Mouse (Mus musculus): ENCODE data around the gene Rap1gds1. TPM values are rescaled to one million over a fixed set of nuclear protein-coding genes. Genes with fewer than 3 reads are reported as not detected.

Gene Rap1gds1
- polyA plus RNA-seq, 1 experiment from 2014 or later, result 22.5 TPM

GRCm38 (mm10) chr3:139023585-139023984 is 51.4 kb downstream of the Rap1gds1 start:
- Histone ChIP-seq H3K27me3 (ENCODE audit: control insufficient read depth, insufficient read depth, low read length) (no peaks in the 10 kb centered on the region), H3K4me2 (replicated peaks; ENCODE audit: low read depth) (no peak overlapping the region), H3K9ac (ENCODE audit: low read length) (no peak overlapping the region), H3K36me3 (ENCODE audit: control insufficient read depth, insufficient read depth, low read length) (no peaks in the 10 kb centered on the region), H3K9me3 (ENCODE audit: control insufficient read depth, low read length) (no peaks in the 10 kb centered on the region), H3K4me3 (ENCODE audit: low read depth, low read length) (no peak overlapping the region), H3K27ac (replicated peaks) (no peak overlapping the region), H3K4me1 (replicated peaks; ENCODE audit: control insufficient read depth, insufficient read depth) (no peaks in the 10 kb centered on the region)
- WGBS, result 70% methylated on average over 8 of the region's 8 CpGs
- DNase-seq (ENCODE audit: low spot score) (no peak), ATAC-seq (ENCODE audit: low FRiP score, low TSS enrichment) (no peak)
- no peak for TF ChIP-seq EP300 (optimal IDR thresholded peaks at IDR 0.05)
- no peak for TF ChIP-seq CTCF (IDR thresholded peaks at IDR 0.05; ENCODE audit: low read depth)

GRCm38 (mm10) chr3:139012352-139012751 is 62.6 kb downstream of the Rap1gds1 start:
- ATAC-seq (ENCODE audit: low FRiP score, low TSS enrichment) (no peak), DNase-seq (ENCODE audit: low spot score) (no peak)
- no peak overlapping the region for H3K9ac ChIP-seq (ENCODE audit: low read length)
- H3K4me3 ChIP-seq (ENCODE audit: low read depth, low read length), result no peak overlapping the region
- WGBS, result 79% methylated on average over 9 of the region's 9 CpGs
- no peaks in the 10 kb centered on the region for H3K9me3 ChIP-seq (ENCODE audit: control insufficient read depth, low read length)
- H3K27me3 ChIP-seq (ENCODE audit: control insufficient read depth, insufficient read depth, low read length), result no peaks in the 10 kb centered on the region
- H3K4me2 ChIP-seq (replicated peaks; ENCODE audit: low read depth), result no peak overlapping the region
- TF ChIP-seq EP300 (optimal IDR thresholded peaks at IDR 0.05) (no peak), CTCF (IDR thresholded peaks at IDR 0.05; ENCODE audit: low read depth) (no peak)
- no peak overlapping the region for H3K27ac ChIP-seq (replicated peaks)
- no peaks in the 10 kb centered on the region for H3K4me1 ChIP-seq (replicated peaks; ENCODE audit: control insufficient read depth, insufficient read depth)
- H3K36me3 ChIP-seq (ENCODE audit: control insufficient read depth, insufficient read depth, low read length), result no peaks in the 10 kb centered on the region

- no peak overlapping the region for H3K27ac ChIP-seq (replicated peaks)
- no peaks in the 10 kb centered on the region for H3K4me1 ChIP-seq (replicated peaks; ENCODE audit: control insufficient read depth, insufficient read depth)
- TF ChIP-seq CTCF (IDR thresholded peaks at IDR 0.05; ENCODE audit: low read depth) (no peak), EP300 (optimal IDR thresholded peaks at IDR 0.05) (no peak)
- no peaks in the 10 kb centered on the region for H3K9me3 ChIP-seq (ENCODE audit: control insufficient read depth, low read length)
- DNase-seq (ENCODE audit: low spot score), result no peak
- H3K36me3 ChIP-seq (ENCODE audit: control insufficient read depth, insufficient read depth, low read length), result no peaks in the 10 kb centered on the region
- H3K4me3 ChIP-seq (ENCODE audit: low read depth, low read length), result no peak overlapping the region
- no peak overlapping the region for H3K4me2 ChIP-seq (replicated peaks; ENCODE audit: low read depth)
- H3K9ac ChIP-seq (ENCODE audit: low read length), result no peak overlapping the region
- ATAC-seq (ENCODE audit: low FRiP score, low TSS enrichment), result no peak
- no peaks in the 10 kb centered on the region for H3K27me3 ChIP-seq (ENCODE audit: control insufficient read depth, insufficient read depth, low read length)
Observed at GRCm38 (mm10) chr3:139005669-139006068, 69.3 kb downstream of the Rap1gds1 start.

GRCm38 (mm10) chr3:139002774-139003173 is 72.2 kb downstream of the Rap1gds1 start:
- Histone ChIP-seq H3K36me3 (ENCODE audit: control insufficient read depth, insufficient read depth, low read length) (no peaks in the 10 kb centered on the region), H3K4me3 (ENCODE audit: low read depth, low read length) (no peak overlapping the region), H3K4me2 (replicated peaks; ENCODE audit: low read depth) (no peak overlapping the region), H3K27ac (replicated peaks) (no peak overlapping the region), H3K9ac (ENCODE audit: low read length) (no peak overlapping the region), H3K9me3 (ENCODE audit: control insufficient read depth, low read length) (no peaks in the 10 kb centered on the region), H3K4me1 (replicated peaks; ENCODE audit: control insufficient read depth, insufficient read depth) (no peaks in the 10 kb centered on the region), H3K27me3 (ENCODE audit: control insufficient read depth, insufficient read depth, low read length) (no peaks in the 10 kb centered on the region)
- TF ChIP-seq CTCF (IDR thresholded peaks at IDR 0.05; ENCODE audit: low read depth) (no peak), EP300 (optimal IDR thresholded peaks at IDR 0.05) (no peak)
- no peak for DNase-seq (ENCODE audit: low spot score)
- WGBS, result 78% methylated on average over 6 of the region's 6 CpGs
- ATAC-seq (ENCODE audit: low FRiP score, low TSS enrichment), result no peak

- WGBS, result 84% methylated on average over 9 of the region's 9 CpGs
- TF ChIP-seq EP300 (optimal IDR thresholded peaks at IDR 0.05) (no peak), CTCF (IDR thresholded peaks at IDR 0.05; ENCODE audit: low read depth) (no peak)
- no peak overlapping the region for H3K4me2 ChIP-seq (replicated peaks; ENCODE audit: low read depth)
- no peaks in the 10 kb centered on the region for H3K36me3 ChIP-seq (ENCODE audit: control insufficient read depth, insufficient read depth, low read length)
- H3K9me3 ChIP-seq (ENCODE audit: control insufficient read depth, low read length), result no peaks in the 10 kb centered on the region
- DNase-seq (ENCODE audit: low spot score), result no peak
- no peak overlapping the region for H3K27ac ChIP-seq (replicated peaks)
- H3K27me3 ChIP-seq (ENCODE audit: control insufficient read depth, insufficient read depth, low read length), result no peaks in the 10 kb centered on the region
- H3K9ac ChIP-seq (ENCODE audit: low read length), result no peak overlapping the region
- no peak for ATAC-seq (ENCODE audit: low FRiP score, low TSS enrichment)
- no peaks in the 10 kb centered on the region for H3K4me1 ChIP-seq (replicated peaks; ENCODE audit: control insufficient read depth, insufficient read depth)
- no peak overlapping the region for H3K4me3 ChIP-seq (ENCODE audit: low read depth, low read length)
Observed at GRCm38 (mm10) chr3:139000071-139000867, 74.7 kb downstream of the Rap1gds1 start.

- Histone ChIP-seq H3K36me3 (ENCODE audit: control insufficient read depth, insufficient read depth, low read length) (no peaks in the 10 kb centered on the region), H3K4me1 (replicated peaks; ENCODE audit: control insufficient read depth, insufficient read depth) (no peaks in the 10 kb centered on the region), H3K4me3 (ENCODE audit: low read depth, low read length) (no peak overlapping the region), H3K4me2 (replicated peaks; ENCODE audit: low read depth) (no peak overlapping the region), H3K9me3 (ENCODE audit: control insufficient read depth, low read length) (no peaks in the 10 kb centered on the region), H3K9ac (ENCODE audit: low read length) (no peak overlapping the region), H3K27me3 (ENCODE audit: control insufficient read depth, insufficient read depth, low read length) (no peaks in the 10 kb centered on the region), H3K27ac (replicated peaks) (no peak overlapping the region)
- DNase-seq (ENCODE audit: low spot score), result no peak
- ATAC-seq (ENCODE audit: low FRiP score, low TSS enrichment), result no peak
- no peak for TF ChIP-seq CTCF (IDR thresholded peaks at IDR 0.05; ENCODE audit: low read depth)
- TF ChIP-seq EP300 (optimal IDR thresholded peaks at IDR 0.05), result no peak
- WGBS, result 65% methylated on average over 5 of the region's 5 CpGs
Observed at GRCm38 (mm10) chr3:138993473-138993872, 81.5 kb downstream of the Rap1gds1 start.

Measured in stomach, postnatal 0 days (tissue).